13 mouse cellular contexts compared by ENCODE assay signal in genomic region chr16:91970461-91970860, GRCm38 (mm10).
A peak's percentile ranks its signal among the peaks of the same experiment; 100 is the strongest.
DNase-seq lines count a peak whose midpoint lies in the region; ATAC-seq and TF ChIP-seq lines count a peak whose summit lies in the region.
"Had no signal": no experiment of that assay in that cellular context is flagged by ENCODE, and none has a peak within 500 bp of the region (broad histone marks: within the 10 kb centered on the region; RNA-seq: fewer than 3 reads in every experiment).

No protein-coding gene starts in this region.

- ATAC-seq in lung, embryonic 16.5 days (ENCODE audit: low read depth) = peak; percentile 93
- ATAC-seq: forebrain, embryonic 13.5 days; hindbrain, embryonic 16.5 days had no signal

- no peaks in the 10 kb centered on the region for H3K9me3 ChIP-seq in lung, embryonic 16.5 days (ENCODE audit: control insufficient read depth, low read length)
- H3K9me3 ChIP-seq in midbrain, embryonic 10.5 days (replicated peaks) = no peaks in the 10 kb centered on the region
- H3K9me3 ChIP-seq: embryonic facial prominence, embryonic 12.5 days; forebrain, embryonic 13.5 days; G1E had no signal

- intact Hi-C loops in gastrocnemius, adult 2 months (cut with DNase I) = no loop called here
- intact Hi-C loops in gastrocnemius, postnatal 36 days (cut with DNase I) = no loop called here
- intact Hi-C loops in heart, postnatal 25 days (cut with DNase I) = no loop called here

- H3K36me3 ChIP-seq in lung, embryonic 16.5 days (ENCODE audit: control insufficient read depth, insufficient read depth, low read length) = no peaks in the 10 kb centered on the region
- H3K36me3 ChIP-seq in midbrain, embryonic 10.5 days = no peaks in the 10 kb centered on the region
- H3K36me3 ChIP-seq: embryonic facial prominence, embryonic 12.5 days; G1E had no signal

- 47% methylated on average over 4 of the region's 4 CpGs for WGBS in lung, embryonic 16.5 days
- 87% methylated on average over 4 of the region's 4 CpGs for WGBS in midbrain, embryonic 10.5 days

- peak overlapping the region; percentile 28; the same call in 1 of the 2 replicates for H3K27ac ChIP-seq in gastrocnemius, adult 2 months
- 0 out of 2 replicates have a peak overlapping the region, but pooled peaks have one; percentile 15 for H3K27ac ChIP-seq in lung, embryonic 16.5 days (ENCODE audit: low read length)
- no peak overlapping the region for H3K27ac ChIP-seq in midbrain, embryonic 10.5 days (replicated peaks)
- H3K27ac ChIP-seq: embryonic facial prominence, embryonic 12.5 days had no signal

- peaks cover 13% of the 10 kb centered on the region; the same call in 1 of the 2 replicates for H3K4me1 ChIP-seq in lung, embryonic 16.5 days (replicated peaks; ENCODE audit: control insufficient read depth, insufficient read depth, low read length)
- H3K4me1 ChIP-seq in midbrain, embryonic 10.5 days = peaks cover 12% of the 10 kb centered on the region
- H3K4me1 ChIP-seq: embryonic facial prominence, embryonic 12.5 days had no signal

- no peak for TF ChIP-seq CTCF in gastrocnemius, adult 2 months (IDR thresholded peaks at IDR 0.05)

- H3K9ac ChIP-seq in lung, embryonic 16.5 days (ENCODE audit: low read length) = no peak overlapping the region
- H3K9ac ChIP-seq: embryonic facial prominence, embryonic 12.5 days; forebrain, embryonic 13.5 days had no signal

- DNase-seq in gastrocnemius, adult 2 months = no peak
- no peak for DNase-seq in gastrocnemius, postnatal 36 days
- no peak for DNase-seq in lung, adult 18-20 months
- peak; percentile 30 for DNase-seq in heart, postnatal 25 days (ENCODE audit: low spot score)
- no peak for DNase-seq in spleen, postnatal 36 days (ENCODE audit: low spot score in 2 of 2)
- DNase-seq in ovary, postnatal 14 days (ENCODE audit: low spot score) = no peak
- no peak for DNase-seq in midbrain, embryonic 10.5 days (ENCODE audit: low spot score)
- DNase-seq: cerebellum, postnatal 14 days had no signal

- H3K4me2 ChIP-seq in lung, embryonic 16.5 days (ENCODE audit: low read depth, low read length) = no peak overlapping the region
- H3K4me2 ChIP-seq: embryonic facial prominence, embryonic 12.5 days; forebrain, embryonic 13.5 days had no signal

- H3K4me3 ChIP-seq in gastrocnemius, adult 2 months = no peak overlapping the region
- no peak overlapping the region for H3K4me3 ChIP-seq in lung, embryonic 16.5 days (ENCODE audit: low read length)
- no peak overlapping the region for H3K4me3 ChIP-seq in midbrain, embryonic 10.5 days
- H3K4me3 ChIP-seq: embryonic facial prominence, embryonic 12.5 days; forebrain, embryonic 13.5 days had no signal

- H3K27me3 ChIP-seq in lung, embryonic 16.5 days (ENCODE audit: control insufficient read depth, insufficient read depth, low read depth, low read length) = no peaks in the 10 kb centered on the region
- no peaks in the 10 kb centered on the region for H3K27me3 ChIP-seq in midbrain, embryonic 10.5 days (ENCODE audit: low read depth, poor library complexity, severe bottlenecking)
- H3K27me3 ChIP-seq: embryonic facial prominence, embryonic 12.5 days; forebrain, embryonic 13.5 days had no signal
